30 mouse cellular contexts compared by ENCODE assay signal in genomic region chr12:16053735-16054134, GRCm38 (mm10).
DNase-seq lines count a peak whose midpoint lies in the region; ATAC-seq lines count a peak whose summit lies in the region.
"Had no signal": no experiment of that assay in that cellular context is flagged by ENCODE, and none has a peak within 500 bp of the region (broad histone marks: within the 10 kb centered on the region; RNA-seq: fewer than 3 reads in every experiment).

No protein-coding gene starts in this region.

- DNase-seq in adrenal gland, postnatal 14 days, result peak; percentile 23
- no peak for DNase-seq in adrenal gland, adult 8-10 months
- DNase-seq in limb, embryonic 11.5 days (ENCODE audit: low spot score), result peak; percentile 34
- DNase-seq in limb, embryonic 10.5 days (ENCODE audit: low spot score), result no peak
- peak; percentile 54 for DNase-seq in adipocyte (ENCODE audit: low spot score)
- no peak for DNase-seq in left cerebral cortex, postnatal 14 days (ENCODE audit: low spot score in 2 of 2)
- no peak for DNase-seq in midbrain, embryonic 10.5 days (ENCODE audit: low spot score)
- DNase-seq: cerebellum, adult 11 months; cerebellum, adult 9-10 months; cerebellum, postnatal 36 days; embryo, embryonic 11 days; kidney, adult 8-10 months; kidney, postnatal 10 days; layer of hippocampus, postnatal 36 days; liver; lung, embryonic 14.5 days; lung, postnatal 14 days; retina, postnatal 1 day; right cerebral cortex, postnatal 14 days; thymus, postnatal 14 days had no signal

- 24% methylated on average over 3 of the region's 3 CpGs for WGBS in limb, embryonic 11.5 days
- 40% methylated on average over 3 of the region's 3 CpGs for WGBS in limb, embryonic 10.5 days
- WGBS in limb, embryonic 15.5 days, result 18% methylated on average over 3 of the region's 3 CpGs
- 79% methylated on average over 3 of the region's 3 CpGs for WGBS in midbrain, embryonic 10.5 days

- H3K9ac ChIP-seq in limb, embryonic 11.5 days (ENCODE audit: low read length), result no peak overlapping the region
- no peak overlapping the region for H3K9ac ChIP-seq in limb, embryonic 15.5 days
- H3K9ac ChIP-seq: embryonic facial prominence, embryonic 12.5 days; forebrain, embryonic 15.5 days; heart, embryonic 15.5 days; liver, embryonic 15.5 days; lung, embryonic 14.5 days; midbrain, embryonic 15.5 days; neural tube, embryonic 15.5 days; stomach, embryonic 15.5 days had no signal

- ATAC-seq in limb, embryonic 11.5 days (ENCODE audit: insufficient number of reproducible peaks, low FRiP score, low TSS enrichment, low read depth), result peak; percentile 47; the same call in 1 of the 2 replicates
- ATAC-seq in limb, embryonic 15.5 days (ENCODE audit: insufficient number of reproducible peaks, low FRiP score, low TSS enrichment, low read depth), result 0 out of 2 replicates have a peak, but pooled peaks have one; percentile 44
- ATAC-seq: CD4-positive, CD25-positive, alpha-beta regulatory T cell, adult 4 months; forebrain, embryonic 15.5 days; midbrain, embryonic 15.5 days had no signal

- H3K4me2 ChIP-seq in limb, embryonic 11.5 days (ENCODE audit: low read depth, severe bottlenecking), result no peak overlapping the region
- no peak overlapping the region for H3K4me2 ChIP-seq in limb, embryonic 15.5 days
- H3K4me2 ChIP-seq: embryonic facial prominence, embryonic 12.5 days; forebrain, embryonic 15.5 days; heart, embryonic 15.5 days; liver, embryonic 15.5 days; lung, embryonic 14.5 days; midbrain, embryonic 15.5 days; neural tube, embryonic 15.5 days; stomach, embryonic 15.5 days had no signal

- intact Hi-C loops in left cerebral cortex, postnatal 14 days (cut with DNase I), result no loop called here

- no peaks in the 10 kb centered on the region for H3K36me3 ChIP-seq in limb, embryonic 11.5 days (ENCODE audit: control insufficient read depth, insufficient read depth, low read length)
- no peaks in the 10 kb centered on the region for H3K36me3 ChIP-seq in limb, embryonic 10.5 days
- H3K36me3 ChIP-seq in limb, embryonic 15.5 days, result no peaks in the 10 kb centered on the region
- H3K36me3 ChIP-seq in midbrain, embryonic 10.5 days, result no peaks in the 10 kb centered on the region
- H3K36me3 ChIP-seq: embryonic facial prominence, embryonic 12.5 days; forebrain, embryonic 15.5 days; heart, embryonic 10.5 days; heart, embryonic 15.5 days; liver, embryonic 15.5 days; midbrain, embryonic 15.5 days; neural tube, embryonic 15.5 days; stomach, embryonic 15.5 days had no signal

- H3K27me3 ChIP-seq in limb, embryonic 11.5 days (ENCODE audit: control insufficient read depth, insufficient read depth, low read length), result no peaks in the 10 kb centered on the region
- no peaks in the 10 kb centered on the region for H3K27me3 ChIP-seq in limb, embryonic 10.5 days (ENCODE audit: low read depth, poor library complexity, severe bottlenecking)
- H3K27me3 ChIP-seq in limb, embryonic 15.5 days, result no peaks in the 10 kb centered on the region
- no peaks in the 10 kb centered on the region for H3K27me3 ChIP-seq in midbrain, embryonic 10.5 days (ENCODE audit: low read depth, poor library complexity, severe bottlenecking)
- H3K27me3 ChIP-seq: embryonic facial prominence, embryonic 12.5 days; forebrain, embryonic 15.5 days; heart, embryonic 15.5 days; liver, embryonic 15.5 days; midbrain, embryonic 15.5 days; neural tube, embryonic 15.5 days; stomach, embryonic 15.5 days had no signal

- no peaks in the 10 kb centered on the region for H3K9me3 ChIP-seq in limb, embryonic 11.5 days (ENCODE audit: control insufficient read depth, low read length)
- no peaks in the 10 kb centered on the region for H3K9me3 ChIP-seq in limb, embryonic 10.5 days (replicated peaks)
- no peaks in the 10 kb centered on the region for H3K9me3 ChIP-seq in limb, embryonic 15.5 days
- H3K9me3 ChIP-seq in midbrain, embryonic 10.5 days (replicated peaks), result no peaks in the 10 kb centered on the region
- H3K9me3 ChIP-seq: embryonic facial prominence, embryonic 12.5 days; forebrain, embryonic 15.5 days; heart, embryonic 10.5 days; heart, embryonic 15.5 days; liver, embryonic 15.5 days; midbrain, embryonic 15.5 days; neural tube, embryonic 15.5 days; stomach, embryonic 15.5 days had no signal

- 0 out of 2 replicates have a peak, but pooled peaks cover 3% of the 10 kb centered on the region for H3K4me1 ChIP-seq in limb, embryonic 11.5 days (ENCODE audit: control insufficient read depth, insufficient read depth, low read length)
- H3K4me1 ChIP-seq in limb, embryonic 10.5 days, result peaks cover 19% of the 10 kb centered on the region
- peaks cover 23% of the 10 kb centered on the region for H3K4me1 ChIP-seq in limb, embryonic 15.5 days
- H3K4me1 ChIP-seq in midbrain, embryonic 10.5 days, result peaks cover 3% of the 10 kb centered on the region; the same call in 1 of the 2 replicates
- H3K4me1 ChIP-seq: forebrain, embryonic 15.5 days; heart, embryonic 15.5 days; liver, embryonic 15.5 days; midbrain, embryonic 15.5 days; neural tube, embryonic 15.5 days; stomach, embryonic 15.5 days had no signal

- H3K4me3 ChIP-seq in limb, embryonic 11.5 days (ENCODE audit: low read depth, low read length), result no peak overlapping the region
- no peak overlapping the region for H3K4me3 ChIP-seq in limb, embryonic 10.5 days
- no peak overlapping the region for H3K4me3 ChIP-seq in limb, embryonic 15.5 days
- H3K4me3 ChIP-seq in midbrain, embryonic 10.5 days, result no peak overlapping the region
- H3K4me3 ChIP-seq: embryonic facial prominence, embryonic 12.5 days; forebrain, embryonic 15.5 days; heart, embryonic 10.5 days; heart, embryonic 15.5 days; liver, embryonic 15.5 days; midbrain, embryonic 15.5 days; neural tube, embryonic 15.5 days; stomach, embryonic 15.5 days had no signal

- no peak overlapping the region; the same call in 1 of the 2 replicates for H3K27ac ChIP-seq in limb, embryonic 11.5 days (replicated peaks; ENCODE audit: low read depth, low read length)
- no peak overlapping the region for H3K27ac ChIP-seq in limb, embryonic 10.5 days
- 0 out of 2 replicates have a peak overlapping the region, but pooled peaks have one; percentile 27 for H3K27ac ChIP-seq in limb, embryonic 15.5 days
- H3K27ac ChIP-seq in midbrain, embryonic 10.5 days (replicated peaks), result no peak overlapping the region
- H3K27ac ChIP-seq: embryonic facial prominence, embryonic 12.5 days; forebrain, embryonic 15.5 days; heart, embryonic 10.5 days; heart, embryonic 15.5 days; liver, embryonic 15.5 days; midbrain, embryonic 15.5 days; neural tube, embryonic 15.5 days; stomach, embryonic 15.5 days had no signal

Comparison
In these comparisons a context has a peak if more than half of its experiments do, and no peak if none do; other contexts are left out.
1. DNase-seq: peak in adrenal gland, postnatal 14 days (single experiment), limb, embryonic 11.5 days (single experiment) and adipocyte (single experiment); none in adrenal gland, adult 8-10 months (single experiment), limb, embryonic 10.5 days (single experiment), left cerebral cortex, postnatal 14 days (0 of 2) and midbrain, embryonic 10.5 days (single experiment).